20 mouse cellular contexts compared by ENCODE assay signal in genomic region chr2:174707101-174707500, GRCm38 (mm10). TPM values are rescaled to one million over a fixed set of nuclear protein-coding genes. Genes with fewer than 3 reads are reported as not detected.
"Had no signal": no experiment of that assay in that cellular context is flagged by ENCODE, and none has a peak within 500 bp of the region (broad histone marks: within the 10 kb centered on the region; RNA-seq: fewer than 3 reads in every experiment).

No protein-coding gene starts in this region.

- H3K4me3 ChIP-seq: layer of hippocampus, adult 2 months; limb, embryonic 13.5 days had no signal

- H3K27ac ChIP-seq: hindbrain, postnatal 0 days; kidney, postnatal 0 days; layer of hippocampus, adult 2 months; limb, embryonic 13.5 days; liver, embryonic 14.5 days had no signal

- H3K9me3 ChIP-seq: limb, embryonic 13.5 days had no signal

- DNase-seq: kidney, adult 18-20 months; kidney, postnatal 25 days; left cerebral cortex, postnatal 4 days; liver; liver, postnatal 0 days; lung, postnatal 14 days; midbrain, embryonic 14.5 days; right cerebral cortex, postnatal 14 days; right cerebral cortex, postnatal 4 days; thymus, postnatal 25 days had no signal

- H3K4me2 ChIP-seq: limb, embryonic 13.5 days; midbrain, embryonic 11.5 days had no signal

- ATAC-seq: hindbrain, postnatal 0 days; inflammation-experienced regulatory T-cells, adult 6 months; intestine, embryonic 16.5 days; liver, postnatal 0 days had no signal

- H3K27me3 ChIP-seq: limb, embryonic 13.5 days had no signal

- H3K9ac ChIP-seq: limb, embryonic 13.5 days; liver, embryonic 14.5 days; liver, postnatal 0 days had no signal

- H3K36me3 ChIP-seq: limb, embryonic 13.5 days had no signal

- H3K4me1 ChIP-seq: limb, embryonic 13.5 days had no signal

RNA-seq across cellular contexts. Expression of gene Edn3, which starts 53.3 kb away (rescaled TPM):
- total RNA-seq: megakaryocyte progenitor cell, adult 5-6 weeks; megakaryocyte-erythroid progenitor cell, adult 5-6 weeks had no signal
- polyA plus RNA-seq: inflammation-experienced regulatory T-cells, adult 6 months had no signal
